Mouse (Mus musculus): Measurements from ENCODE around the gene Sufu. TPM values are rescaled to one million over a fixed set of nuclear protein-coding genes. Genes with fewer than 3 reads are reported as not detected.

Gene Sufu
- total and polyA plus RNA-seq, 3 experiments: 11.4 to 42.5 TPM; not detected in 1

DNA sequence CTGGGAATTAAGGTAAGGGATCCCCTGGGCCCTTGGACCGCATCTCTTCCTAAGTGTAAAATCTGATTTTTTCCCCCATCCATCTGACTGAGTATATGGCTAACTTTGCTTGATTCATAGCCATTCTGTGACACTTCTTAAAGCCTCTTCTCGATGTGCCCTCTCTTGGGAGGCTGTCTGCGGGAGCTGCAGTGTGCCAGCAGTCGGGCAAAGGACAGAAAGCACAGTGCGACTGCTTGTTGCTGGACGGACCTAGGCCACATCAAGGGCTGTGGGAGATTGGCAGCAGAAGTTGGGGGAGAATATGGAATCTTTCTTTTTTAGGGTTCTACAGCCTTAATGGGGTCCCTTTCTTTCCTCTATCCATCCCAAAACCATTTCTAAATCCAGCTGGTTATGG is 2.7 kb downstream of the Sufu start:
- no peaks in the 10 kb centered on the region for H3K9me3 ChIP-seq (replicated peaks; ENCODE audit: insufficient read depth, low read length)
- DNase-seq (ENCODE audit: low read depth, low spot score): no peak
- peaks cover 7 to 8% of the 10 kb centered on the region in 2 experiments for H3K36me3 ChIP-seq (ENCODE audit: control insufficient read depth in 1 of 2, insufficient read depth in 2 of 2, low read length in 2 of 2)
- TF ChIP-seq GATA1 (IDR thresholded peaks at IDR 0.05; ENCODE audit: low read depth, low read length): no peak
- TF ChIP-seq MXI1 (IDR thresholded peaks at IDR 0.05; ENCODE audit: low read depth, low read length): no peak
- no peak for TF ChIP-seq EP300 (IDR thresholded peaks at IDR 0.05; ENCODE audit: low read depth in 1 of 2, low read length in 2 of 2)
- TF ChIP-seq NELFE (IDR thresholded peaks at IDR 0.05; ENCODE audit: low read depth, low read length): no peak
- no peak for TF ChIP-seq TCF12 (IDR thresholded peaks at IDR 0.05; ENCODE audit: low read depth, low read length)
- no peak for TF ChIP-seq ZKSCAN1 (IDR thresholded peaks at IDR 0.05; ENCODE audit: low read depth, low read length)
- no peak for TF ChIP-seq E2F4 (IDR thresholded peaks at IDR 0.05; ENCODE audit: borderline replicate concordance, low read depth, low read length)
- TF ChIP-seq MAFK (IDR thresholded peaks at IDR 0.05; ENCODE audit: borderline replicate concordance, low read depth, low read length): no peak
- TF ChIP-seq MAX (IDR thresholded peaks at IDR 0.05; ENCODE audit: low read length): no peak
- TF ChIP-seq MYB (IDR thresholded peaks at IDR 0.05; ENCODE audit: low read depth, low read length): no peak
- TF ChIP-seq RCOR1 (IDR thresholded peaks at IDR 0.05; ENCODE audit: low read depth, low read length): no peak
- H3K27ac ChIP-seq (ENCODE audit: control insufficient read depth, low read depth, low read length): no peak overlapping the region
- peaks cover 0 to 10% of the 10 kb centered on the region in 2 experiments; a peak in 2 of 4 replicates for H3K4me1 ChIP-seq (ENCODE audit: control insufficient read depth in 1 of 2, insufficient read depth in 2 of 2, low read length in 2 of 2)
- H3K9ac ChIP-seq (ENCODE audit: control insufficient read depth, low read depth, low read length, poor library complexity, severe bottlenecking): no peak overlapping the region
- no peak overlapping the region for H3K4me3 ChIP-seq (ENCODE audit: control insufficient read depth in 1 of 2, insufficient read depth in 1 of 2, low read depth in 2 of 2, low read length in 2 of 2)
- peaks cover 27% of the 10 kb centered on the region for H3K79me2 ChIP-seq (ENCODE audit: control insufficient read depth, insufficient read depth, low read length, poor library complexity)
- no peaks in the 10 kb centered on the region for H3K27me3 ChIP-seq (ENCODE audit: control insufficient read depth in 1 of 2, insufficient read depth in 2 of 2, low read length in 2 of 2)

DNA sequence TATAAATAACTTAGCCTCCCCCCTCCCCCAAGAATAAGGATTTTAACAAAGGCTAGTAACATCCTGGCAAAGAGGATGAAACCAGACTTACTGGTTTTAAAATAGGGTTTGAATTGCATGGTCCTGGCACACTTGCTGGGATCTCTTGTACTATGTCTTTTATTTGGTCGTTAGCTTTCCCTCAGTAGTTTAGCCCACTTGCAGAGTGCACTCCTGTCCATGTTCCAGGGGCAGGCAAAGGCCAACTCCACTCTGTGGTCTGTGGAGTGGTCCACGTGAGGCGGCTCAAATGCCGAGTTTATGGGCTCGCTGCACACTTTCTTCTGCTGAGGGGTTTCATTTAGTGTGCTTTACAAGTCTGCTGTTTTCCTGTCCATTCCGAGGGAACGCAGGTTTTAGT is 3.2 kb downstream of the Sufu start:
- Histone ChIP-seq H3K27me3 (ENCODE audit: control insufficient read depth in 1 of 2, insufficient read depth in 2 of 2, low read length in 2 of 2) (no peaks in the 10 kb centered on the region), H3K79me2 (ENCODE audit: control insufficient read depth, insufficient read depth, low read length, poor library complexity) (peaks cover 22% of the 10 kb centered on the region), H3K9me3 (replicated peaks; ENCODE audit: insufficient read depth, low read length) (no peaks in the 10 kb centered on the region), H3K27ac (ENCODE audit: control insufficient read depth, low read depth, low read length) (no peak overlapping the region), H3K4me3 (ENCODE audit: control insufficient read depth in 1 of 2, insufficient read depth in 1 of 2, low read depth in 2 of 2, low read length in 2 of 2) (no peak overlapping the region), H3K9ac (ENCODE audit: control insufficient read depth, low read depth, low read length, poor library complexity, severe bottlenecking) (no peak overlapping the region), H3K4me1 (ENCODE audit: control insufficient read depth in 1 of 2, insufficient read depth in 2 of 2, low read length in 2 of 2) (peaks cover 0 to 7% of the 10 kb centered on the region in 2 experiments; a peak in 2 of 4 replicates), H3K36me3 (ENCODE audit: control insufficient read depth in 1 of 2, insufficient read depth in 2 of 2, low read length in 2 of 2) (peaks cover 6 to 8% of the 10 kb centered on the region in 2 experiments)
- DNase-seq (ENCODE audit: low read depth, low spot score): no peak
- TF ChIP-seq NRF1 (IDR thresholded peaks at IDR 0.05; ENCODE audit: insufficient read depth, low read depth, low read length, poor library complexity, severe bottlenecking): no peak
- no peak for TF ChIP-seq MAX (IDR thresholded peaks at IDR 0.05; ENCODE audit: low read length)
- TF ChIP-seq RAD21 (IDR thresholded peaks at IDR 0.05; ENCODE audit: low read depth, low read length): no peak
- TF ChIP-seq POLR2A (IDR thresholded peaks at IDR 0.05; ENCODE audit: control insufficient read depth in 1 of 2, insufficient read depth in 1 of 2, low read depth in 1 of 2, low read length in 2 of 2, poor library complexity in 1 of 2): no peak

DNA sequence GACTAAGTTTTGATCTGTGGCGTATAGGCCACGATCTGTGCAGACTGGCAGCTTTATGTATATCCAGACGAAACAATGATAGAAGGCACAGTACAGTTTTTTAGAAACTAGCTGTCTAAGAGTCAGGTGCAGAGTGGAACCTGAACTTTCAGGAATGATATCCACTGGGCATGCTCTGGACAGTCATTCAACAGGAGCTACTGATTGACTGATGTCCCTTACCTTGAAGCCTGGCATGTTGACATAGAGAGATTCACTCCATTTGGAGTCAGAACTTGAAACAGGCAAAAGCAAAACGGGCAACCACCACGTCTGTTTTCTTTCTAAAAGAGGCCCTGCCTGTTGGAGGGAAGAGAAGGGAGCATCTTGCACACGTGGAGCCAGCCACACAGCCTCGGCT is 3.9 kb downstream of the Sufu start:
- no peaks in the 10 kb centered on the region for H3K9me3 ChIP-seq (replicated peaks; ENCODE audit: insufficient read depth, low read length)
- H3K4me1 ChIP-seq (ENCODE audit: control insufficient read depth in 1 of 2, insufficient read depth in 2 of 2, low read length in 2 of 2): peaks cover 0 to 7% of the 10 kb centered on the region in 2 experiments; a peak in 2 of 4 replicates
- DNase-seq (ENCODE audit: low read depth, low spot score): no peak
- peaks cover 19% of the 10 kb centered on the region for H3K79me2 ChIP-seq (ENCODE audit: control insufficient read depth, insufficient read depth, low read length, poor library complexity)
- H3K36me3 ChIP-seq (ENCODE audit: control insufficient read depth in 1 of 2, insufficient read depth in 2 of 2, low read length in 2 of 2): peaks cover 6 to 8% of the 10 kb centered on the region in 2 experiments
- H3K9ac ChIP-seq (ENCODE audit: control insufficient read depth, low read depth, low read length, poor library complexity, severe bottlenecking): no peak overlapping the region
- no peak overlapping the region for H3K4me3 ChIP-seq (ENCODE audit: control insufficient read depth in 1 of 2, insufficient read depth in 1 of 2, low read depth in 2 of 2, low read length in 2 of 2)
- no peak overlapping the region for H3K27ac ChIP-seq (ENCODE audit: control insufficient read depth, low read depth, low read length)
- TF ChIP-seq HCFC1 (IDR thresholded peaks at IDR 0.05; ENCODE audit: low read depth, low read length): no peak
- TF ChIP-seq USF1 (IDR thresholded peaks at IDR 0.05; ENCODE audit: low read depth, low read length): no peak
- TF ChIP-seq GABPA (IDR thresholded peaks at IDR 0.05; ENCODE audit: low read depth, low read length): no peak
- TF ChIP-seq USF2 (IDR thresholded peaks at IDR 0.05; ENCODE audit: borderline replicate concordance in 1 of 2, insufficient read depth in 1 of 2, low read depth in 1 of 2, low read length in 2 of 2): no peak
- TF ChIP-seq JUND (IDR thresholded peaks at IDR 0.05; ENCODE audit: low read depth, low read length): no peak
- no peak for TF ChIP-seq MEF2A (IDR thresholded peaks at IDR 0.05; ENCODE audit: extremely low read depth, insufficient replicate concordance, low read depth, low read length, poor library complexity, severe bottlenecking)
- TF ChIP-seq MXI1 (IDR thresholded peaks at IDR 0.05; ENCODE audit: low read depth, low read length): no peak
- TF ChIP-seq MYB (IDR thresholded peaks at IDR 0.05; ENCODE audit: low read depth, low read length): no peak
- no peak for TF ChIP-seq ZKSCAN1 (IDR thresholded peaks at IDR 0.05; ENCODE audit: low read depth, low read length)
- no peak for TF ChIP-seq ZMIZ1 (IDR thresholded peaks at IDR 0.05; ENCODE audit: low read depth, low read length)
- no peaks in the 10 kb centered on the region for H3K27me3 ChIP-seq (ENCODE audit: control insufficient read depth in 1 of 2, insufficient read depth in 2 of 2, low read length in 2 of 2)
